Mouse (Mus musculus) effector memory CD4-positive, alpha-beta T cell, adult 5 months (primary cell): Measurements from ENCODE around the gene Tmem185b. TPM values are rescaled to one million over a fixed set of nuclear protein-coding genes. Genes with fewer than 3 reads are reported as not detected.

ENCODE experiments used
- polyA plus RNA-seq: library from polyadenylated mRNA; unstranded; fragments of 100-300 nt; shearing (Covaris generic); gene quantifications from one replicate; pipeline ENCODE4 v1.2.1, GENCODE M21; 2017

Tmem185b gene
- 22.0 TPM for polyA plus RNA-seq

GRCm38 (mm10) chr1:119525689-119526591, at the start of gene Tmem185b:
Gene Tmem185b (plus strand): TSS chr1:119526160.

GRCm38 (mm10) chr1:119504260-119505062, 21.5 kb upstream of the Tmem185b start, which contains the start of gene Ralb:
Gene Ralb (minus strand): TSS chr1:119504794.

Other genes with a start within 250 kb of the Tmem185b start
- gene Inhbb, start 103.9 kb upstream of the Tmem185b start, polyA plus RNA-seq, result not detected
- gene Ralb, start 21.4 kb upstream of the Tmem185b start, polyA plus RNA-seq, result 11.3 TPM
- gene Epb41l5, start 122.8 kb downstream of the Tmem185b start, polyA plus RNA-seq, result 5.5 TPM